Mouse (Mus musculus): ENCODE measurements around the gene Phgdh. TPM values are rescaled to one million over a fixed set of nuclear protein-coding genes. Genes with fewer than 3 reads are reported as not detected.

Phgdh gene
- polyA plus RNA-seq, 1 experiment from 2014 or later, result 494 TPM

GRCm38 (mm10) chr3:98315181-98315580, 24.6 kb downstream of the Phgdh start:
- ATAC-seq (ENCODE audit: low FRiP score, low TSS enrichment), result no peak

DNA sequence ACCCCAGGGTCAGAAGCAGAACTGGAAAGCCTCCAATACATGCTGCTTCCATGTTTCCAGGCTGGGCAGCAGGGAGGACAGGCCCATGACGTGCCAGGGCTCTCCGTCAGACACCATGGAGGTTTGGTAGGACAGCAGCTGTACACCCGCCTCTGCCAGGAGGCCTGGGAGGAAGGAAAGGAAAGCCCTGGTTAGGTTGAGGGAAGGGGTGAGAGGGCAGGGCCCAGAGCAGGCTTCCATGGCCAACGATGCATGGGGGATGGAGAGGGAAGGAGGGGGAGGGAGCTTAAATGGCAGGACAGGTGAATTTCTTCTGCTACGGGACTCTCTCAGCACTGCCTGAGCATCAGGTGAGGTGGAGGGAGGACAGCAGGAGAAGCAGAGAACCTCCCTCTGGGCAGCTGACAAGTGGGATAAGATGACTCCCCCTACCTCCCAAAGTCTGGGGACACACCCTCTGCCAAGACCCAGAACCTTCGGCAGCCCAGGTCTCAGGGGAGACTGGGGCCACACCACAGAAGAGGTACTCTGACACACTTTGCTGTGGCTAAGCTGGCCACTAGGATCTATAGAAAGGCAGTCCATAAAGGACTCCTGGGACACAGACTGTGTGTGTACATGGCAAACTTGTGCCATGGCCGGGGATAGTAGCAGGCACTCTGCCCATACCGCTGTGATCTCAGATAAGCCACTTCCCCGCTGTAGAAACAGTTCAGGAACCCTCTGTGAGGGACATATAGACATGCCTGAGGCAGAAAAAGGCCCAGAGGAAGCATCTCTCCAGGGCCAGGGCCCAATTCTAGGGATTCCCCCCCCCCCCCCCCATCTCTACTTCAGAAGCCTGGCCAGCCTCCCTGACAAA, 26.3 kb downstream of the Phgdh start:
- H3K36me3 ChIP-seq (ENCODE audit: control insufficient read depth, insufficient read depth, low read length), result peaks cover 36% of the 10 kb centered on the region
- no peak overlapping the region for H3K9ac ChIP-seq (ENCODE audit: low read depth, low read length)
- WGBS, result 71% methylated on average over 9 of the region's 9 CpGs
- ATAC-seq (ENCODE audit: low FRiP score, low TSS enrichment), result peak; percentile 36; the same call in 1 of the 2 replicates
- no peak overlapping the region for H3K4me2 ChIP-seq (replicated peaks; ENCODE audit: low read depth, low read length)
- no peaks in the 10 kb centered on the region for H3K4me1 ChIP-seq (ENCODE audit: control insufficient read depth, insufficient read depth, low read length)
- no peak overlapping the region for H3K27ac ChIP-seq (ENCODE audit: low read depth, low read length)
- H3K9me3 ChIP-seq (ENCODE audit: control insufficient read depth, low read length), result no peaks in the 10 kb centered on the region
- no peaks in the 10 kb centered on the region for H3K27me3 ChIP-seq (ENCODE audit: control insufficient read depth, insufficient read depth, low read length)
- no peak overlapping the region for H3K4me3 ChIP-seq (ENCODE audit: low read length)

More at GRCm38 (mm10) chr3:98315181-98315580, 24.6 kb downstream of the Phgdh start:
- no peak overlapping the region for H3K27ac ChIP-seq (ENCODE audit: low read depth, low read length)
- no peaks in the 10 kb centered on the region for H3K4me1 ChIP-seq (ENCODE audit: control insufficient read depth, insufficient read depth, low read length)
- H3K27me3 ChIP-seq (ENCODE audit: control insufficient read depth, insufficient read depth, low read length), result no peaks in the 10 kb centered on the region
- WGBS, result 79% methylated on average over 2 of the region's 2 CpGs
- H3K9me3 ChIP-seq (ENCODE audit: control insufficient read depth, low read length), result no peaks in the 10 kb centered on the region
- H3K4me2 ChIP-seq (replicated peaks; ENCODE audit: low read depth, low read length), result no peak overlapping the region
- no peak overlapping the region for H3K4me3 ChIP-seq (ENCODE audit: low read length)
- no peak overlapping the region for H3K9ac ChIP-seq (ENCODE audit: low read depth, low read length)
- H3K36me3 ChIP-seq (ENCODE audit: control insufficient read depth, insufficient read depth, low read length), result peaks cover 46% of the 10 kb centered on the region

DNA sequence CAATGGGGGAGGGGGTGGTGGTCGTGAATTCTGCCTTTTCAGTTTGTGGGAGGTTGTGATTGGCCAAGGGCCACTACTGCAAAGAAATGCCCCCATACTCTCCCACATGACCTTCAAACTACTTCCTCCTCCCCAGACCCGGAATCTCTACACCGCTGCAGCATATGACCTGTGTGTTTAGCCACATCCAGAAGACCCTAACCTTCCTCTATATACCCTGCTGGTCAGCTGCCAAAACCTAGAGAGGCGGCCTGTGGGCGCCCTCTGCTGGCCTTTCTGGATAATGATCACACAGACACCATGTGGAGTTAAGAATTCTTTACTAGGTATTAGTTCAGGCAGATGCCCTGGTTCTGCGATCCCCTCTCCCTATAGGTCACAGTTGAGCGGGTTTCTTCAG, 26.9 kb downstream of the Phgdh start:
- no peak overlapping the region for H3K9ac ChIP-seq (ENCODE audit: low read depth, low read length)
- H3K36me3 ChIP-seq (ENCODE audit: control insufficient read depth, insufficient read depth, low read length), result peaks cover 30% of the 10 kb centered on the region
- H3K4me2 ChIP-seq (replicated peaks; ENCODE audit: low read depth, low read length), result no peak overlapping the region
- H3K27ac ChIP-seq (ENCODE audit: low read depth, low read length), result no peak overlapping the region
- H3K4me1 ChIP-seq (ENCODE audit: control insufficient read depth, insufficient read depth, low read length), result no peaks in the 10 kb centered on the region
- WGBS, result 25% methylated on average over 7 of the region's 7 CpGs
- H3K27me3 ChIP-seq (ENCODE audit: control insufficient read depth, insufficient read depth, low read length), result no peaks in the 10 kb centered on the region
- ATAC-seq (ENCODE audit: low FRiP score, low TSS enrichment), result peak; percentile 71
- no peak overlapping the region for H3K4me3 ChIP-seq (ENCODE audit: low read length)
- no peaks in the 10 kb centered on the region for H3K9me3 ChIP-seq (ENCODE audit: control insufficient read depth, low read length)

- no peaks in the 10 kb centered on the region for H3K27me3 ChIP-seq (ENCODE audit: control insufficient read depth, insufficient read depth, low read length)
- ATAC-seq (ENCODE audit: low FRiP score, low TSS enrichment), result no peak
These were observed 29.3 kb downstream of the Phgdh start for GRCm38 (mm10) chr3:98310456-98310855.

GRCm38 (mm10) chr3:98308606-98309005, 31.2 kb downstream of the Phgdh start:
- H3K9ac ChIP-seq (ENCODE audit: low read depth, low read length), result no peak overlapping the region
- H3K4me1 ChIP-seq (ENCODE audit: control insufficient read depth, insufficient read depth, low read length), result no peaks in the 10 kb centered on the region
- H3K27ac ChIP-seq (ENCODE audit: low read depth, low read length), result no peak overlapping the region
- WGBS, result 82% methylated on average over 6 of the region's 6 CpGs
- peaks cover 2% of the 10 kb centered on the region; the same call in 1 of the 2 replicates for H3K36me3 ChIP-seq (ENCODE audit: control insufficient read depth, insufficient read depth, low read length)
- no peak overlapping the region for H3K4me3 ChIP-seq (ENCODE audit: low read length)
- no peaks in the 10 kb centered on the region for H3K9me3 ChIP-seq (ENCODE audit: control insufficient read depth, low read length)
- no peaks in the 10 kb centered on the region for H3K27me3 ChIP-seq (ENCODE audit: control insufficient read depth, insufficient read depth, low read length)
- ATAC-seq (ENCODE audit: low FRiP score, low TSS enrichment), result no peak
- H3K4me2 ChIP-seq (replicated peaks; ENCODE audit: low read depth, low read length), result no peak overlapping the region

More at GRCm38 (mm10) chr3:98310456-98310855, 29.3 kb downstream of the Phgdh start:
- 94% methylated on average over 1 of the region's 1 CpGs for WGBS
- no peak overlapping the region for H3K9ac ChIP-seq (ENCODE audit: low read depth, low read length)
- no peak overlapping the region for H3K4me2 ChIP-seq (replicated peaks; ENCODE audit: low read depth, low read length)
- no peaks in the 10 kb centered on the region for H3K9me3 ChIP-seq (ENCODE audit: control insufficient read depth, low read length)
- no peak overlapping the region for H3K4me3 ChIP-seq (ENCODE audit: low read length)
- H3K4me1 ChIP-seq (ENCODE audit: control insufficient read depth, insufficient read depth, low read length), result no peaks in the 10 kb centered on the region
- H3K27ac ChIP-seq (ENCODE audit: low read depth, low read length), result no peak overlapping the region
- H3K36me3 ChIP-seq (ENCODE audit: control insufficient read depth, insufficient read depth, low read length), result peaks cover 10% of the 10 kb centered on the region

GRCm38 (mm10) chr3:98301761-98302160, 38.0 kb downstream of the Phgdh start:
- H3K4me1 ChIP-seq (ENCODE audit: control insufficient read depth, insufficient read depth, low read length), result no peaks in the 10 kb centered on the region
- WGBS, result 94% methylated on average over 3 of the region's 3 CpGs

DNA sequence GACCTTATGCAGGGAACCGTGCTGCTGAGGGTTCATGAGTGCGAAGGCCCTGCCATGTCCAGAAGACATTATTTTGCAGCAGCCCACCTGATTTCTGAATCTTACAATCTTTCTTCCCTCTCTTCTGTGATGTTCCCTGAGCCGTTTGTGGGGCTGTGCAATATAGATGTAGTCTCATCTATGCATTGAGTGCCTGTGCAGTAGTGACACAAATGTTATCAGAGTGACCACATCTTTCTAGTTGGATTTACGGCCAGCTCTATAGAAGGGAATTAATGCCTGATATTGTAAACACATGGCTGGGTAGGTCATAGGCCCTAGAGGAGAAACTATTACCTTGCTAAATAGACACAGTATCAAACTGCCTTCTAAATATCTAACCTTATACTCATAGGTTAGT, 39.5 kb downstream of the Phgdh start:
- Histone ChIP-seq H3K9me3 (ENCODE audit: control insufficient read depth, low read length) (peaks cover 3% of the 10 kb centered on the region; the same call in 1 of the 2 replicates), H3K4me3 (ENCODE audit: low read length) (no peak overlapping the region), H3K4me1 (ENCODE audit: control insufficient read depth, insufficient read depth, low read length) (no peaks in the 10 kb centered on the region), H3K4me2 (replicated peaks; ENCODE audit: low read depth, low read length) (no peak overlapping the region), H3K27me3 (ENCODE audit: control insufficient read depth, insufficient read depth, low read length) (no peaks in the 10 kb centered on the region), H3K27ac (ENCODE audit: low read depth, low read length) (no peak overlapping the region), H3K9ac (ENCODE audit: low read depth, low read length) (no peak overlapping the region), H3K36me3 (ENCODE audit: control insufficient read depth, insufficient read depth, low read length) (no peaks in the 10 kb centered on the region)
- ATAC-seq (ENCODE audit: low FRiP score, low TSS enrichment), result no peak
- 88% methylated on average over 4 of the region's 4 CpGs for WGBS

More at GRCm38 (mm10) chr3:98301761-98302160, 38.0 kb downstream of the Phgdh start:
- no peak for ATAC-seq (ENCODE audit: low FRiP score, low TSS enrichment)
- no peaks in the 10 kb centered on the region for H3K27me3 ChIP-seq (ENCODE audit: control insufficient read depth, insufficient read depth, low read length)
- no peak overlapping the region for H3K9ac ChIP-seq (ENCODE audit: low read depth, low read length)
- no peaks in the 10 kb centered on the region for H3K36me3 ChIP-seq (ENCODE audit: control insufficient read depth, insufficient read depth, low read length)
- H3K4me3 ChIP-seq (ENCODE audit: low read length), result no peak overlapping the region
- H3K9me3 ChIP-seq (ENCODE audit: control insufficient read depth, low read length), result peaks cover 3% of the 10 kb centered on the region; the same call in 1 of the 2 replicates
- no peak overlapping the region for H3K4me2 ChIP-seq (replicated peaks; ENCODE audit: low read depth, low read length)
- H3K27ac ChIP-seq (ENCODE audit: low read depth, low read length), result no peak overlapping the region

- H3K4me2 ChIP-seq (replicated peaks; ENCODE audit: low read depth, low read length), result no peak overlapping the region
- no peak overlapping the region for H3K27ac ChIP-seq (ENCODE audit: low read depth, low read length)
- H3K9me3 ChIP-seq (ENCODE audit: control insufficient read depth, low read length), result peaks cover 3% of the 10 kb centered on the region; the same call in 1 of the 2 replicates
- no peak overlapping the region for H3K4me3 ChIP-seq (ENCODE audit: low read length)
- no peaks in the 10 kb centered on the region for H3K4me1 ChIP-seq (ENCODE audit: control insufficient read depth, insufficient read depth, low read length)
- H3K27me3 ChIP-seq (ENCODE audit: control insufficient read depth, insufficient read depth, low read length), result no peaks in the 10 kb centered on the region
- H3K36me3 ChIP-seq (ENCODE audit: control insufficient read depth, insufficient read depth, low read length), result no peaks in the 10 kb centered on the region
- ATAC-seq (ENCODE audit: low FRiP score, low TSS enrichment), result no peak
- 81% methylated on average over 1 of the region's 1 CpGs for WGBS
- H3K9ac ChIP-seq (ENCODE audit: low read depth, low read length), result no peak overlapping the region
These were observed 40.2 kb downstream of the Phgdh start for GRCm38 (mm10) chr3:98299391-98300100.

- Histone ChIP-seq H3K4me3 (ENCODE audit: low read length) (no peak overlapping the region), H3K36me3 (ENCODE audit: control insufficient read depth, insufficient read depth, low read length) (no peaks in the 10 kb centered on the region), H3K4me1 (ENCODE audit: control insufficient read depth, insufficient read depth, low read length) (no peaks in the 10 kb centered on the region), H3K27me3 (ENCODE audit: control insufficient read depth, insufficient read depth, low read length) (no peaks in the 10 kb centered on the region), H3K27ac (ENCODE audit: low read depth, low read length) (no peak overlapping the region), H3K9me3 (ENCODE audit: control insufficient read depth, low read length) (no peaks in the 10 kb centered on the region), H3K4me2 (replicated peaks; ENCODE audit: low read depth, low read length) (no peak overlapping the region), H3K9ac (ENCODE audit: low read depth, low read length) (no peak overlapping the region)
- ATAC-seq (ENCODE audit: low FRiP score, low TSS enrichment), result no peak
- 71% methylated on average over 10 of the region's 10 CpGs for WGBS
These were observed 43.8 kb downstream of the Phgdh start for GRCm38 (mm10) chr3:98295965-98296364.

All from kidney, embryonic 14.5 days (tissue).